Mouse (Mus musculus): ENCODE results near the gene Gm27027.

Gm27027 gene

GRCm38 (mm10) chr2:93976436-93977252 lies 19.5 kb downstream of the Gm27027 start:
- peak; percentile 12 to 20 for DNase-seq

- DNase-seq = no peak
These were observed 20.4 kb downstream of the Gm27027 start for GRCm38 (mm10) chr2:93975526-93976435.

GRCm38 (mm10) chr2:93975041-93975440 lies 21.1 kb downstream of the Gm27027 start:
- DNase-seq = no peak

- no peak for DNase-seq
These were observed 24.5 kb downstream of the Gm27027 start for GRCm38 (mm10) chr2:93971647-93972046.

- DNase-seq = no peak
These were observed 31.5 kb downstream of the Gm27027 start for GRCm38 (mm10) chr2:93964494-93965160.

- no peak for DNase-seq
These were observed 32.4 kb downstream of the Gm27027 start for GRCm38 (mm10) chr2:93963802-93964201.

DNA sequence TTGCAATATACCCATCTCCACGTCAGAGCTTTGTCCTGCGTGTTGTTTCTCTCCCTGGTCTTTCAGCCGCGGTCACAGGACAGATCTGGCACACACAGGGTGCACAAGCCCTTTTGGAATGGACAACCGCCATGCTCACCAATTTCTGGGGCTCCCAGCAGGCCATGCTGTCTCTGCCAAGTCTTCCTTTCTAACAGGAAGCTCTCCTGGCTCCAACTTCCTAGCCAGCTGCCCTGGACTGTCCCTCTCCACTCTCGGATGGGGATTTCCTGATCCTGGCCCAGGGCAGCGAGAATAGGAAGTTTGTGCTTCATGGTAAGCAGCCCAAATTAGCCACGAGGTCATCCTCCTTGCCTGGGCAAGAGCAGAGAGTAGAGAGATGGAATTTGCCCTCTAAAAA lies 34.4 kb downstream of the Gm27027 start:
- no peak for DNase-seq

DNA sequence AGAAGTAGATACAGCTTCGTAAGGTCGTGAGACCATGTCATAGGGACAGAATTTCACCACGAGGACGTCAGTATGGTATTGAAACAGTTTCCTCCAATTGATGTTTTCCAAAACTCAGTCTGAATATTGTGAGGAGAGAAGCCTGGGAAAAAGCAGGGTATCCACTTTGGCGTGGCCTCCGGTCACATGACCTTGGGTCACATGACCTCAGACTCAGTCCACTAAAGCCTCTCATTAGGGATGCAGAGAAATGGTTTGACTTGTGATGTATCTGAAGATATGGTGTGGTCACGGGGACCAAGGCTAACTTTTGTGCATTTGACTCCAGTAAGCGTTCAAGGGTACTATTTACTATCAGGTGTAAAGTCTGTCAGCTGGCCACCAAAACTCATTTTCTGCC lies 36.8 kb downstream of the Gm27027 start:
- DNase-seq = no peak

- DNase-seq = no peak
These were observed 37.9 kb downstream of the Gm27027 start for GRCm38 (mm10) chr2:93958216-93958615.

DNA sequence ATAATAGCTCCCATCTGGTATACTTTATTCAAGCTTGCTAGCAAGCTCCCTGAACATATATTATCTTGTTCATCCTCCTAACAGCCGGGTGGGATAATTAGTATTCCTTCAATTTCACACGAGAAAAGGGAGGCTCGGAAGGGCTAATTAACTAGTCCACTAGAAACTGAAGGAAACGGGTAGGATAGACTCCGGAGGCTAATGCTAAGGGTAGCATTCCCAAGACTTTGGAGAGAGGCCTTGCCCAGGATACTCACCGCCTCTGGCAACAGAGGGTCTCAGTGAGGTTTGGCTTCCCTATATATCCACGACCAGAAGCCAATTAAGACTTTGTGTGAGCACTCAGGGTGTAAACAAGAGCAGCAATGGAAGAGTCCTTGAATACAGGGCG lies 38.4 kb downstream of the Gm27027 start:
- DNase-seq = no peak

DNA sequence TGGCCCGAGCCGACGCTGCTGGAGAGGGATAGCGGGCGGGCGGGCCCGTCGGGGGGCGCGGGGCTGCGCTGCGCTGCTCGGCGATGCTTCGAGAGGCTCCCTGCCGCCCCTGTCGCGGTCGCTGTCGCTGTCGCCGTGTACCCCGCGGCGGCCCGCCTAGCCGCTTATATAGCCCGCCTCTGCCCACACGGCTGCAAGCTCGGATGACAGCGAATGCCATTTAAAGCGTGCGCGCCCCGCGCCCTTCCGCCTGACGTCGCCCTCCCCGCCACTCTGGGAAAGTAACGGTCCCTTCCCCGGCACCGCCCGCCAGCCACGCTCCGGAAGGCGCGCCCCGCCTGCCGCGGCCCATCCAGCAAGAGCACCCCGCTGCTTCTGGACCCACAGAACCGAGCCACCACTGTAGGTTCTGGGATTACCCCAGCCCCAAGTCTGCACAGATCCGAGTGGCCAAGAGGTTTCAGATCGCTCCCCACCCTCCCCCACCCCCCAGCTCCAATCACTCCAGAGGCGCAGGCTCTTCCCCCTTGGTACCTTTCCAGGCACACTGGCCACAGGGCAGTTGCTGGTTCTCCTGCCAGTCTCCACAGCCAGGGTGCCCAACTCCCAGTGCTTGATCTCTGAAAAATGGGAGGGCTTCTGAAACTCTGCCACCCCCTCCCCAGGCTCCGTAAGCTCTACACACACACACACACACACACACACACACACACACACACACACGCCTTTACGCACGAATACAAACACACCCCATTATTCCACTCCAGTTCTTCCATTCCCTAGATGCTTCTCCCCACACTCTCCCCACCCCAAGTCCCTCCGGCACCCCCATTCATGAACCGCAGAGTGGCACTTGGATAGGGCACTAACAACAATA lies 39.0 kb downstream of the Gm27027 start, which contains the start of gene Gm13889:
Gene Gm13889, minus strand, starts transcription at position 294 of the 877 bp plus-strand sequence.
- DNase-seq = peak; percentile 12 to 15

- no peak for DNase-seq
These were observed 39.8 kb downstream of the Gm27027 start for GRCm38 (mm10) chr2:93956331-93956801.

DNA sequence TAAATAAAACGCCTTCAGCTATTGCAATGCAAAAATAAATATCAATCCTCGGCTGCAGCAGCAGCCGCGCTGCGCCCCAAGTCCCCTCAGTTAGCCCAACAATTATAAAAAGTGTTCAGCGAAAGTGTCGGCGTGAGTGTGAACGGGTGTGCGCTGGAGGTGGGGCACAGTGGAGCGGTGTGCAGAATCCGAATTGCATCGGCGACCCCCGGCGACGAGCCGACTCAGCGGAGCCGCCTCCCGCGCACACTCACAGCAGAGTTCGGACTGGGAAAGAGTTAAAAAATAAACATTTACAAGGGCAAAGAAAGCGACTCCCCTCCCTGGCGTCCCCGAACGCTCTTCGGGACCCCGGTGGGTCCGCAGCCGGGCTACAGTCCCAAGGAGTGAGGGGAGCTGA lies 40.3 kb downstream of the Gm27027 start:
- no peak for DNase-seq

GRCm38 (mm10) chr2:93954781-93955578 lies 41.2 kb downstream of the Gm27027 start:
- no peak for DNase-seq

DNA sequence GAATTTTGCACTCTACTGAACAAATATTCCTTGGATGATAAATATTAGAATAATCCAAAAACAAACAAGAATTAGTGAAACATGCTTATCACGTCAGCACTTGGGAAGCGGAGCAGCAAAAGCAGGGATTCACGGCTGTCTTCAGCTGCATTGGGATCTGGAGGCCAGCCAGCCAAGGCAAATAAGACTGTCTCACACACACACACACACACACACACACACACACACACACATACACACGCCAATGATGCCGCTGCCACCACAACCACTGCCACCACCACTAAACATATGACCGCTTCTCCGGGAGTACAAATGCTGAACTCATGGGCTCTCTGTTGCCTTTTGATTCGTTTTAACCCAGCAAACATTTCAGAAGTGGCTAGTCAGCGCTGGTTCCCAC lies 42.4 kb downstream of the Gm27027 start:
- no peak for DNase-seq

DNA sequence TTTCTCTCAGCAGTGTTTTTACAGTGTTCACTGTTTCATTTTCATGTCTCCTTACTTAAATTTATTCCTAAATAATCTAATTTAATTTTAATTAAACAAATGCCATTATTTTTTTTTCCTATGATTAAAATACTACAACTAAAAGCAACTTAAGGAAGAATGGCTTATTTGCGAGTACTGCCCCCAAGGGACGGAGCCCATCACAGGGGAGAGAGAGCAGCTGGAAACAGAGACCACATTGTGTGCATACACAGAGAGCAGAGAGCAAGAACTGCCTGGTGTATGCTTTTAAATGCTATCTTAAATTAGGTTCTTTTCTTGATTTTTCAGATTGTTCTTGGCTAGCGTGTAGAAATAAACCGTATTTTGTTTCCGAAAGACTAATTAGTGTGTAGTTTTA lies 49.2 kb downstream of the Gm27027 start:
- no peak for DNase-seq

- no peak for DNase-seq
These were observed 51.3 kb downstream of the Gm27027 start for GRCm38 (mm10) chr2:93944855-93945254.

- no peak for DNase-seq
These were observed 52.1 kb downstream of the Gm27027 start for GRCm38 (mm10) chr2:93944099-93944498.

- no peak for DNase-seq
These were observed 54.5 kb downstream of the Gm27027 start for GRCm38 (mm10) chr2:93941670-93942069.

GRCm38 (mm10) chr2:93938534-93938933 lies 57.6 kb downstream of the Gm27027 start:
- DNase-seq = no peak

- DNase-seq = no peak
These were observed 67.3 kb downstream of the Gm27027 start for GRCm38 (mm10) chr2:93928866-93929265.

Data from thymus, adult 18-20 months (tissue).